Mouse (Mus musculus): Measurements from ENCODE around the gene Sult2b1.

DNA sequence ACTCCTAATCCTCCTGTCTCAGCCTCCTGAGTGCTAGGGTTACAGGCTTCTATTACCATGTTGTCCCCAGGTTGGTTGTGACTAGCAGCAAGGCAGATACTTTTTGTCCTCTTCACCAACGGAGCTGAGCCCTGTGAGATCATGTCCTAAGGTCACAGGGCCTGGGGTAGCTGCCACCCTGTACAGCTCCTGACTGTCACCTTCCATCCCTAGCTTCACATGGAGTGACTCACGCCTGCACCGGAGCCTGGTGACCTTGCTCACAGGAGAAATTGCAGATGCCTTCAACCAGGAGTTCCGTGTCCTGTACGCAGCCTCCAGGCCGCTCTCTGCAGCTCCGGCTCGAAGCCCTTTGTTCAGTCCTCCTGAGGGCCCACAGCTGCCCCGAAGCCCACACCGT lies 58.0 kb downstream of the Sult2b1 start:
- no peak for TF ChIP-seq POLR2A (IDR thresholded peaks at IDR 0.05; ENCODE audit: control insufficient read depth, low read depth, low read length)
- TF ChIP-seq CTCF (IDR thresholded peaks at IDR 0.05; ENCODE audit: control insufficient read depth, insufficient read depth, insufficient replicate concordance, low read depth, low read length), result no peak
